Mouse (Mus musculus) kidney, adult 18-20 months (tissue): Measurements from ENCODE around the gene Ipo8.
A peak's percentile ranks its signal among the peaks of the same experiment; 100 is the strongest.

Experiments used
- DNase-seq: peaks from one replicate; pipeline ENCODE4 v3.0.0; 2021

Gene Ipo8

GRCm38 (mm10) chr6:148830748-148831727, at the start of gene Ipo8:
Ipo8 (minus strand) TSS chr6:148831467.
- DNase-seq: peak; percentile 90

DNA sequence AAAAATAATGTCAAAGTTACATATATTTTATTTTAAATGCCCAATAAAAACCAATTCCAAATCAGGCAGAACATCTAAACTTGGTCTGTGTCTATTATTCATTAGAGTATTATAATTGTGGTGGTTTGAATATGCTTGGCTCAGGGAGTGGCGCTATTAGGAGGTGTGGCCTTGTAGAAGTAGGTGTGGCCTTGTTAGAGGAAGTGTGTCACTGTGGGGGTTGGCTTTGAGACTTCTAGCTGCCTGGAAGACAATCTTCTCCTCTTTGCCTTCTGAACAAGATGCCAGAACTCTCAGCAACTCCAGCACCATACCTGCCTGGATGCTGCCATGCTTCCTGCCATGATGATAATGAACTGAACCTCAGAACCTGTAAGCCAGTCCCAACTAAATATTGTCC, 42.6 kb upstream of the Ipo8 start:
- no peak for DNase-seq

- no peak for DNase-seq
Measured at GRCm38 (mm10) chr6:148845629-148846028, 14.4 kb upstream of the Ipo8 start.

DNA sequence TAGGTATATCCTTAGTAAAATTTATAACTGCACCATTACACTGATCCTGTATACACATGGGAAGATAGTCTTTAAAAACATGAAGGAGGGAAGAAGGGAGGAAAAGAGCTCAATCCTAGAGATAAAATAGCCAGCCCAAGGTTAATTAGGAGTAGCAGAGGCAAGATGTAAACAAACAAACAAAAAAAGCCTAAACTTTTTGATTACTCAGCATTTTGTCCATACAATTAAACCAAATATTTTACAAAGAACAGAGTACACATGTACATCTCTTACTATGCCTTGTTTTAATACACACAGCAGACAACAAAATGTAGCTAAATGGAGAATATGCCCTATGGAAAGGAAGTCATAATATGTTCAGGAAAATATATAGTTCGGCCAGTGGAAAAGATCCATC, 10.5 kb upstream of the Ipo8 start:
- DNase-seq: no peak

DNA sequence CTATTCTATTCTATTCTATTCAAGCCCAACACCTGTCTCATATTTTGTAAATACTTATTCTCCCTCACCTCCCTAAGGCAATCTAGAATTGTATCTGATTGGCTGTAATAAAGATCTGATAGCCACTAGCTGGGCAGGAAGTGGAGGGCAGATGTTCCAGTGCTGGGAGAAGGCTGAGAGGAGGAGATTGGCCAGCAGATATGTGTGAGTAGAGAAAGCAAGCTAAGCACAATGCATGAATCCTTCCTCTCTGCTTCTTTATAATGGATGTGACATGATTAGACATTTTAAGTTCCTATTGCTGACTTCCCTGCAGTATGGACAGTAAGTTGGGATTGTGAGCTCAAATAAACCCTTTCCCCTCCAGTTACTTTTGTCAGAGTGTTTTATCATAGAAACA, 7.2 kb upstream of the Ipo8 start:
- no peak for DNase-seq

GRCm38 (mm10) chr6:148831728-148832121, 458 bp upstream of the Ipo8 start:
- DNase-seq: no peak

DNA sequence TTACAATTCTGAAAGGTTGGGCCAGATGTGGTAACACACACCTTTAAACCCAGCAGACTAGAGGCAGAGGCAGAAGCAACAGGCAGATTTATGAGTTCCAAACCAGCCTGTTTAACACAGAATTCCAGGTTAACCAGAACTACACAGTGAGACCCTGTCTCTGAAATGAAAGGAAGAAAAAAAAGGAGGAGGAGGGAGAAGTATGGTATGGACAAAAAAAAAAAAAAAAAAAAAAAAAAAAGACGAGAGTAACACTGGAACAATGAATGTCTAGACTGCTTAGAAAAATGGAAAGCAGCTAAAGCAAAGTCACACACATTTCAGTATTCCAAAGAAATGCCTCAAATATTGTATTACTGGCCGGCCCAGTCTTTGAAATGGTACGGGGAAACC, 916 bp downstream of the Ipo8 start:
- DNase-seq: no peak

- no peak for DNase-seq
Measured at GRCm38 (mm10) chr6:148826119-148826518, 5.1 kb downstream of the Ipo8 start.

GRCm38 (mm10) chr6:148818624-148819343, 12.5 kb downstream of the Ipo8 start:
- DNase-seq: no peak

DNA sequence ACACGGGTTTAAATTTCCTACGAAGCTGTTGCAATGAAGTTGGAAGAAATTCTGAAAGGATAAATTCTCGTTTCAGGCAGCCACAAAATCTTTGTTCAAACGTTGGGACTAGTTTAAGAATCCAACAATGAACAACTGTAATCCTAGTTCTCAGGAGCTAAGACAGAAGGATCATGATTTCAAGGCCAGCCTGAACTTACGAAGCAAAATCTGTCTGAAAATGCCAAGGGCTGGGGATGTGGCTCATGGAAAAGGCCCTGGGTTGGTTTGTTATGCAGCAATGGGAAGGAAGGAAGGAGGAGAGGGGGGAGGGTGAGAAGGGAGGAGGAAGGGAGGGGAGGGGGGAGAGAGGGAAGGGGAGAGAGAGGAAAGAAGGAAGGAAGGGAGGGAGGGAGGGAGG, 14.5 kb downstream of the Ipo8 start:
- DNase-seq: no peak

GRCm38 (mm10) chr6:148811117-148811516, 20.1 kb downstream of the Ipo8 start:
- DNase-seq: no peak

DNA sequence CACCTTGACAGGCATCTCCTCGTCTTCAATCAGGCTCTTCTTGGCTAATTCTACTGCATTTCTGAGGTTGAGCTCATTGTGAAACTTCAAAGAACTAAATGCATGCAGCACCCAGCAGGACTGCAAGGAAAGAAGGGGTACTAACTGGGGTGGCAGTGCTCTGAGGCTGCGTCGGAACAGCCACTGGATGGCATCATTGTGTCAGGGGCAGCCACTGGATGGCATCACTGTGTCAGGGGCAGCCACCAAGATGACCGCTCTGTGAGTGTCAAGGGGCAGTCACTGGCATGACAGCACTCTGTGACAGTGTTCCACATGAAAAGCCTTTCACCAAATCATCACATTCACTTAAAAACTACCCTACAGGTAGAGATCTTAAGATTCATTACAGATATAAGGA, 31.5 kb downstream of the Ipo8 start:
- no peak for DNase-seq

GRCm38 (mm10) chr6:148795145-148795544, 36.1 kb downstream of the Ipo8 start:
- no peak for DNase-seq

GRCm38 (mm10) chr6:148789010-148789673, 42.1 kb downstream of the Ipo8 start:
- DNase-seq: no peak

DNA sequence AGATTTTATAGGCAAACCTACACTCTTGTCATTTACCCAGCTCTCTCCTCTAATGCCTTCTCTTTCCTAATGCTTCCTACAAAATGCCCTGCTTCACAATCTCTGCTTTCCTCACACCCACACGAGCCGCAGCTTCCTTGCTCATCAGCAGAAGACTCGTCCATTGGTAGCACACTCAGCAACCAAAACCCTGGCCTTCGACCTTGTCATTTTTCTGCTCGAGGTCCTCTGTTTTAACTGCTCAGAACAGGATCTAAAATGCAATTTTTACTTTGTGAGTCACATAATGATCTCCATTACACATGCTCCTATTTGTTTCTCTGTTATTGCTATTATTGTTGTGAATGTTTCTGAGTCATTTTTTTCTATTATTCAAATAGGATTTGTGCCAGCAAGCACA, 45.1 kb downstream of the Ipo8 start:
- no peak for DNase-seq

DNA sequence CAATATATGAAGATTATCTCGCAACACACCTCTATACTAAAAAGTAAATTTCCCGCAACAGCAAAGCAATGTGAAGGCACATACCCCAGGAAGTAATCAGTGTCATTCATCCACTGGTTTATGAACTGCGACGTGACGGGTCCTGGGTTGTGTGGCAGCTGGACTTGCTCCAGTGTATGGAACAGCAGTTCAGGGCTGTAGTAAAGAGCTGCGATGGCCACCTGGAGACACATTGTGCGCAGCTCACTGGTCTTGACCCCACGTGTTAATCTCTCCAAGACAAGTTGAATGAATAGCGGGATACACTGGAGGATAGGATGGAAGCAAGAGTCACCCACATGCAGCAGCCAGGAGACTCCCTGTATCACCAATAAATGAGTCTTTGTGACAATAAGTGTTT, 46.8 kb downstream of the Ipo8 start:
- DNase-seq: no peak

DNA sequence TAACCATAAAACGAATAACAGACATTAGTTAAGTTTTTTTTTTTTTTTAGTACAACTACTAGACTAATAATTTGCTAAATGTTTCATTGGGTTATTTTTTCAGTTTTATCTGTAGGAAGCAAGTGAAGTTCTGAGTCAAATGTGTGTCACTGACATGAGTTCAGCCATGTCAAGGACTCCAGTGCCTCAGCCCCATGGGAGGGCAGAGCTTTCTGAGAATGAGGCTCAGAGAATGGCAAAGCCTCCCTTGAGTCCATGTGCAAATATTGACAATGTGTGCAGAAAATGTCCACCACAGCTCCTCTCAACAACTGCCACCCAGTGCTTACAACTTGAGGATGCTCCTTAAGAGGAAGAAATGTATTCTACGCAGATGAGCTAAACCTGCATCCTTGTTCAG, 55.0 kb downstream of the Ipo8 start:
- no peak for DNase-seq

DNA sequence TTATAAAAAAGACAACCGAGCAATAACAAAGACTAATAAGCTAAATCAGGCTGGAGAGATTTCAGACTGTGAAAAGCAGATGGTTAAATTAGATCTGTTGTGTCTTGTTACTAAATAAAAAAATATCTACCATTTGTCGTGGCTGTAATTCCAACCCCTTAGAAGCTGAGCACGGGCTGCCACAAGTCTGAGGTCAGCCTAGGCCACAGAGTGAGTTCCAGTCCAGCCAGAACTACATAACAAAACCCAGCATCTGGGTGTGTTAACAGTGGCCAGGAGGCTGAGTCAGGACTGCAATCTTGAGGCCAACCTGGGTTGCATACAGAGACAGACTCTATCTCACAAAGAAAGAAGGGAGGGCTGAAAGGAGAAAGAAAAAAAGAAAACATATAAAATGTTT, 59.8 kb downstream of the Ipo8 start:
- DNase-seq: no peak

DNA sequence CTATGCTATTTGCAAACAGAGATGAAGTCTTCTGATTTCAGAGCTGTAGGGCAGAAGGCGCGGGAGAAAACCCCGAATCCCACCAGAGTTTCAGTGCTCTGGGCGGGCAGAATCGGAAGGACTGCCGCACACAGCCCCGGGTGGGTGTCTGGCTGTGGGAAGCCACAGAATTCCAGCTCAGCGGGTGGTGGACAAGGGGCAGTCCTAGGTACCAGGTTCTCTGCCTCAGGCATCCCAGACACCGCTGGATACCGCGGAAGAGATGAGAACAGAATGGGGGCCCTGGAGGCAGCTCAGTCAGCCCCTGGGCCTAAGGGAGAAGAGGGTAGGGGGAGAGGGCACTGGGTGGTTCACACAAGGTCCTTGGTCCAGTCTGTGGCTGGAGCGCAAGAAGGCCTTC, 62.8 kb downstream of the Ipo8 start:
- no peak for DNase-seq

DNA sequence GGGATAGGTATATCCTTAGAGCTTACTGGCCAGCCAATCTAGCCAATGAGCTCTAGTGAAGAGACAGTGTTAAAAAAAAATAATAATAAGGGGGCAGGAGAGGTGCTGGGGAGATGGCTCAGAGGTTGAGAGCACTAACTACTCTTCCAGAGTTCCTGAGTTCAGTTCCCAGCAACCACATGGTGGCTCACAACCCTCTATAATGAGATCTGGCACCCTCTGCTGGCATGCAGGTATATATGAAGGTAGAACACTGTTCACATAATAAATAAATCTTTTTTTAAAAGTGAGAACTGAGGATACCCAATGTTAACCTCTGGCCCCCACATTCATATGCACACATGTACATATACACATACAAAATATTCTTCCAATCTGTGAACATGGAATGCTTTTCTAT, 64.0 kb downstream of the Ipo8 start:
- DNase-seq: no peak

DNA sequence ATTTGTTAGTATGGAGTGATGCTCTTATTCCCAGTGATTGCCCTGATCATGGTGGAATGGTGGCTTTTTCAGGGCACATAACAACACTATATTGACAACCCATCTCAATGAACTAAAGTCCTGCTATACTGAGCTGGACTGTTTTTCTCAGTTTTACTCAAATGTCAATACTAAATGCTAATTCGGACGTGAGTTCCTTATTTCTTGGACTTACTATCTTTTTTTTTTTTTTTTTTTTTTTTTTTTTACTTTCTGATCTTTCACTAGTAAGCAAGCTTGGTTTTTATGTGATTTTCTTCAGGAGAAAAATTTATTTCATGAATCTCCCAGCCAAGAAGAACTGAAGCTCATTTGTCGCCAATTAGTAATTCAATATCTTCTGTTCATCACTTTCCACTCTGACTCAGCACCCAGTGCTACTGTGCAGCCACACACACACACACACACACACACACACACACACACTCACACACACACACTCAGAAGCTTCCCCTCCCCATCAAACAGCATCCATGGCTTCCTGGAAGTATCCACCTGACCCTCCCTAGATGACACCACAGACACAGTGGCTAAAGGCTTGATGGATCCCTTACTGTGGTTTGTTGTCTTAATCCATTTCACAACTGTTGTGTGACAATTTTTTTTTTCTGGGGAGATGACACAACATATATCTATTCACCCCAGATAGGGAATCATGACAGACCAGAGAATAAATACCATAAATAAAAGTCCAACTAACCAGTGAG, 69.1 kb downstream of the Ipo8 start:
- no peak for DNase-seq

DNA sequence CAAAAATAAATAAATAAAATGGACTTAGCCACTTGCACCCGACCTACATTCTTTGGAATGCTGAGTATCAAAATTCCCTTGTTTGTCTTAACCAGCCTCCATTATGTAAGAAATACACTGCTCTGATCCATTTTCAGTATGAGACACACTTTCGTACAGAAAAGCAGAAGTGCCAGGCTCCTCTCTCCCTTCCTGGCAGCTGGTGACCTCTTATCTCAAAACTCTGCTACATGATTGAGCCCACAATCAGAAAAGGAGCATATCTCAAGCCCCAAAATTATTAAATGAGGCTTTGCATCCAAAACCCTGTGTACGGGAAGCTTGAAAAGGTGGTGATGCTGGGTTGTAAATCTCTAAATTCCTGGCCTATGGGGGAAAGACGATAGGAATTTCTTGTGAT, 69.8 kb downstream of the Ipo8 start:
- DNase-seq: no peak

GRCm38 (mm10) chr6:148756535-148756934, 74.7 kb downstream of the Ipo8 start:
- no peak for DNase-seq
